Mouse (Mus musculus) Muller cell, postnatal 12 days (primary cell): ENCODE data around the gene Tstd1.

Experiments used
- DNase-seq: peaks from one replicate; pipeline ENCODE4 v3.0.0-alpha.2; 2015; ENCODE audit errors: inconsistent ontology term

Tstd1 gene

GRCm38 (mm10) chr1:171419291-171419882 lies 715 bp downstream of the Tstd1 start:
- DNase-seq = no peak

DNA sequence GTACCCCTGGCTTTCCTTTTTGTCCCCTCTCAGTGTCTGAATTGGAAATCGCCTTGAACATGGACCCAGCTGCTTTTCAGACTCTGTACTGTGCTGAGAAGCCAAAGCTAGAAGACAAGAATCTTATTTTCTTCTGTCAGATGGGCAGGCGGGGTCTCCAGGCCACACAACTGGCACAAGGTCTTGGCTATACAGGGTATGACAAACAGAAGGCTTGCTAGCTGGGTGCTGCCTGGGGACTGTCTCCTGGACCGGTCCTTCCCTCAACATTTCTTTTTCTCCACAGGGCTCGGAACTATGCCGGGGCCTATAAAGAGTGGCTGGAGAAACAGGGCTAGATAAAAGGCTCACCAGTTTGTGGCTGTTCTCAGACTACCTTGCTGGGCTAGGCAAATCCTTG lies 1.2 kb downstream of the Tstd1 start:
- no peak for DNase-seq

- DNase-seq = no peak
These were observed 3.9 kb downstream of the Tstd1 start for GRCm38 (mm10) chr1:171422504-171423095.

- no peak for DNase-seq
These were observed 6.0 kb downstream of the Tstd1 start for GRCm38 (mm10) chr1:171424638-171425037.

DNA sequence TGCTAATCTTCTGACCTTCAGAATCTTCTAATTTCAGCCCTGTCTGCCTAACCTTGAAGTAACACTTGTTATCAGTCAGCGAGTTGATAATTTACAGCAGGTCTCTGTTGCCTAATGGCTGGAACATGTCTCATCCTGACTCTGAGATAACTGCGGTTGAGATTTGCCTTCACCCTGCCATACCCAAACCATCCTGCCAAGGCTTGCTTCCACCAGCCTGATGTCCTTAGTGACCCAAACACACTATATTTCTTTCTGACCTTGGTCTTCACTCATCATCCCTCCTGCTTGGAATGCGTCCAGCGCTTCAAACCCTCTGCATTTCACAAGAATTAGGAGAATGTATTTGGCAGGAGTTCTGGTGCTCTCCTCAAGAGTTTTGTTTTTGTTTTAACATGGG lies 6.5 kb downstream of the Tstd1 start:
- DNase-seq = peak; percentile 71

DNA sequence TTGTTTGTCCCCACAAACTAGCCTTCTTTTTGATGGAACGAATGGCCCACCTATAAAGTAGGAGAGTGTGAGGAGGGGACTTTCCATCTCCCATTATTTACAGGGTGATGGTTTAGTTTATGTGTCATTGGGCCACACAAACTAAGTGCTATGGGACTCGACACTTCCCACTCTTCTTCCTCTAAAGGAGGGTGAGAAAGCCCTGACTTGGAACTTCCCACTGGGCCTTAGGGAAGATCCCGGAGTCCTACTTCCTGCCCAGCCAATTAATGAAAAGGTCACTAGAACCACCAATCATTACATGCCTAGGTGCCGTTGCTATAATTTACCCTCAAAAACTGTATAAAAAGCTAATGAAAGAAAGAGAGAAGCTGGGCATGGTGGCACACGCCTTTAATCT lies 13.5 kb downstream of the Tstd1 start:
- no peak for DNase-seq

- DNase-seq = peak; percentile 89
These were observed 16.7 kb downstream of the Tstd1 start for GRCm38 (mm10) chr1:171435288-171435814.

GRCm38 (mm10) chr1:171435974-171436373 lies 17.3 kb downstream of the Tstd1 start:
- DNase-seq = peak; percentile 25

DNA sequence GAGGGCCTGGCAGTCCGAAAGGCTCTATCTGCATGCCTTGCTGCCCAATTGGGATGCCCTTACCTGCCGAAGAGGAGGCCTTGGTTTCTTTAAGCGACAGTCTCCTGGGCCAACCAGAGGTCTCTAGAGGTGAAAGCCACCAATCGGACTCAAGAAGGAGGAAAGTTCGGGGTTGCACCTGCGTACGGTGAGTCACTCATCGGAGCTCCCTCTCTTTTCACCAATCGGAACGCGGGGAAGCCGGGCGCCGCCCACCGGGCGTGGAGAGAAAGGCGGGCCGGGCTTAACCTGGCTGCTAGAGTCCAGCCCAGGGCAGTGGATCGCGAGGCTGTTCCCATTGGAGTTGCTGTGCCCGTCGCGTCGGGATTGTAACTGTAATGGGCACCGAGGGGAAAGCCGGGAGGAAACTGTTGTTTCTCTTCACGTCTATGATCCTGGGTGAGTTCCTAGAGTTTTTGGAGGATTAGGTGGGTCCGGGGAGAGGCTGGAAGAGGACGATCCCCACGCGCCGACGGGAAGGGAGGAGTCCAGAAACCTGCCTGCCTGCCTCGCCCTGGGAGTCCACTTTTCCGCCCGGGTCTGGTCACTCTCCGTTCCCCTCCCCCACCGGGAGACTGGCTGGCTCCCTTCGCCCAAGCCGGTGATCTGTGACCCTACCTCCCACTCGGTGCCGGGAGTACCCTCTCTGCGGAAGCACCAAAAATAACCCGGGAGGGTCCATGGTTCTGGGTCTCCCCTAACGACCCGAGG lies 18.8 kb downstream of the Tstd1 start, which contains the start of gene F11r:
Gene F11r, plus strand, starts transcription at position 272 of the 750 bp plus-strand sequence.
- peak; percentile 97 for DNase-seq

GRCm38 (mm10) chr1:171438014-171438670 lies 19.5 kb downstream of the Tstd1 start:
- peak; percentile 24 for DNase-seq

DNA sequence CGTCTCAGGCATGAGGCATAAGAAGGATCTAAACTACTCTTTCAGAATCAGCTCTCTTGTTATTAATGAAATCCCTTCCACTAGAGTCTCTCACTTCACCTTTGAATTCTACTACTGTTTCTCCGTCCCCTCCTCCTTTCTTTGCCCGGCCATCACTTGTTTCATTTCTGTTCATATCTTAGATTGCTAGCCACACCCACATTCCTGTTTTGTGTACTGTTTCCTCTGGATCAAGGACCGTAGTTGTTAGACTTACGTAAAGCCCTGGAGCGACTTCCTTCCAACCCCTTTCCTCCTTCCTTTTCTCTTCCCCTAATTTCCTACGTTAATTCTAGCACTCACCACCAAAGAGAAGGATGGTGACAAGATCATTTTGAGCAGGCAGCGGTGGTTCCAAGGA lies 20.4 kb downstream of the Tstd1 start:
- DNase-seq = no peak

- DNase-seq = peak; percentile 52
These were observed 21.5 kb downstream of the Tstd1 start for GRCm38 (mm10) chr1:171440025-171440725.

- no peak for DNase-seq
These were observed 23.1 kb downstream of the Tstd1 start for GRCm38 (mm10) chr1:171441466-171442412.

DNA sequence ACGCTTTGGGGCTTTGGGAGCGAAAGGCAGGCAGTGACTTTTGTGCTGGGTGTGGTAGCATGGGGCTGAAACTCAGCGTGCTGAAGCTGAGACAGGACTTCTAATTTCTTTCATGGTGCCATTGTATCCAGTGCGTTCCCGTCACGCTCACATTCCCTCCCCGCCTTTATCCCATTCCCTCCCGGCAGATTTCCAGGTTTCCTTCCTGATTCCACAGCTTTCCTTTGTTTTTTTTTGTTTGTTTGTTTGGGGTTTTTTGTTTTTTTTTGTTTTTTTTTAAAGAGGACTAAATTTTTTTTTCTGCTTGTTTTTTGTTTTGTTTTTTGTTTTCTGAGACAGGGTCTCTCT lies 23.7 kb downstream of the Tstd1 start:
- DNase-seq = no peak

GRCm38 (mm10) chr1:171445050-171445449 lies 26.4 kb downstream of the Tstd1 start:
- DNase-seq = no peak

DNA sequence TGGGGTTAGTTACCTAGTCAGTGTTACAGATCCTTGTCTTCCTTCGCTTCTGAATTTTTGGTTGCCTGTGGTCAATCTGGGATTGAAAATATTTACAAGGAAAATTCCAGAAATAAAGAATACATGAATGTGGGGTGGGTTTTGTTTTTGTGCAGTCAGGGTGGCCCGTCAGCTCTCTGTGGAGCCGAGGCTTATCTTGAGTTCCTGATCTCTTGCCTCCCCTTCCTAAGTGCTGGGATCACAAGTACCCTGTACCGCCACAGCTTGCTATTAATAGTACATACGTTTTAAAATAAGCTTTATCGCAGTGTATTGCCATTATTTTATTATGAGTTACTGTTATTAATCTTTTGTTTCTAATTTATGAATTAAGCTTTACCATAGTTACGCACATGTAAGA lies 28.2 kb downstream of the Tstd1 start:
- DNase-seq = no peak

GRCm38 (mm10) chr1:171447692-171448091 lies 29.0 kb downstream of the Tstd1 start:
- no peak for DNase-seq

DNA sequence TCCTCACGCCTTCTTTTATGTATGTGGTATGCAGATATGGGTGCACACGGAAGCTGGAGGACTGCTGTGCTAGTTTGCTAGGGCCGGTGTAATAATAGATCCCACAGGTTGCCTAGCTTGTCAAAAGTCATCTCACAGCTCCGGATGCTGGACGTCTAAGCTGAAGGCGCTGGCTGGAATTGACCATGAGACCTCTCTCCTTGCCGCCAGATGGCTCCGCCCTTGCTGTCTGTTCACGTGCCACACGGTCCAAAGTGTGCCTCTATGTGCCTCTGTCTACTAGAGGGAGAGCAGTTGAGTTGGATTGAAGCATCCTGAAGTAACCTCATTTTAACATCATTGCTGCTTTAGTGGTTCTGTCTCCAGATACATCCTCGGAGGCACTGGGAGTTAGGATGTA lies 31.4 kb downstream of the Tstd1 start:
- DNase-seq = no peak

DNA sequence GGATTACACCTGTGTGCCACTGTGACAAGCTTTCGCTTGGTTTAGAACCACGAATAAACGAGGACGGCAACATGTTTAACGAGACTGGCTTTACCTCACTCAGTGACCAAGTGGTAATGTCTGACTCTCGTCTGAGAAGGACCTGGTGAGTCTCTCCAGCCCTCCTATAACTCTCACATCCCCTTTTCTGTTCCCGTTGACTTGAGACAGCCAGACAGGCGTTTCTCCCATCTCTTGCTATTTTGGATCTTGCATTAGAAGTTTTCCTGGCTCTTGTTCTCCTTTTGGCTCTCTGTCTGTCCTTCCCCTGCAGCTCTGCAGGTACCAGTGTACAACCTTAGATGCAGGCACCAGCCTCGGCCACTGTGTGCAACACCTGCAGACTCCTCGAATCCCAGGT lies 32.3 kb downstream of the Tstd1 start:
- DNase-seq = no peak

DNA sequence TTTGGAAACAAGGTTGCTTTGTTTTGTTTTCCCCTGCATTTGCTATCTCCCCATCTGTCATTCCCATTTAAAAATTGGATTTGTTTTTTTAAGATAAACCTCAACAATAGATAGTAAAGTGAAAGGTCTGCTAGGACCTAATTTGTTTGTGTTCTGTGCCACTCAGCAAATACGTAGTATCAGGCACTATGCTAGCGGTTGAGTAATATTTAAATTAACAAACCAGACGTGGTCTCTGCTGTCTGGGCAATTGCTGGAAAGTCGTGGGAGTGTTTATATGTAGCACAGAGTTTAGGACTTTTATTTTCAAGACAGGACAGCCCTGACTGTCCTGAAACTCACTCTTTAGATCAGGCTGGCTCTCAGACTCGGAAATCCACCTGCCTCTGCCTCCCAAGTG lies 33.9 kb downstream of the Tstd1 start:
- no peak for DNase-seq

DNA sequence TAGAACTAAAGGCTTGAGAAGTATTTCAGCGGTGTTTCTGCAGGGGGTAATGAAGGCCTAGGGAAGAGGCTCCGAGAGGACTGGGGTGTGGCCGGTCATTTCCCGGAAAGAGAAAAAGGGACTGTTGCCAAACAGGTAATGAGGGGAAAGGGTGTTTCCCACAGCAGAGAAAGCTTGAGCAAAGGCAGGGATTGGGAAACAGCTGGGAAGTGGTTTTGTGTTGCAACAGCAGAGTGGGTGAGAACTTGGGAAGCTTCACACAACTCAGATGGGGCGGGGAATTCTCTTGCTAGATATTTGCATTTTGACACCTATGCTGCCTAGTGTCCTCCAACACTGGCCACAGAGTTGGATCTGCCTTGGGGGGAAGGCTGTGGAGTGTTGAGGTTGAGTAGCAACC lies 34.3 kb downstream of the Tstd1 start:
- no peak for DNase-seq
